Mouse (Mus musculus): Measurements from ENCODE around the gene Ankrd53.

Ankrd53 gene

GRCm38 (mm10) chr6:83762344-83762743 is at the start of gene Ankrd53:
Ankrd53 (plus strand) TSS chr6:83762644.
- in situ Hi-C loops (cut with MseI, MboI): no loop called here

DNA sequence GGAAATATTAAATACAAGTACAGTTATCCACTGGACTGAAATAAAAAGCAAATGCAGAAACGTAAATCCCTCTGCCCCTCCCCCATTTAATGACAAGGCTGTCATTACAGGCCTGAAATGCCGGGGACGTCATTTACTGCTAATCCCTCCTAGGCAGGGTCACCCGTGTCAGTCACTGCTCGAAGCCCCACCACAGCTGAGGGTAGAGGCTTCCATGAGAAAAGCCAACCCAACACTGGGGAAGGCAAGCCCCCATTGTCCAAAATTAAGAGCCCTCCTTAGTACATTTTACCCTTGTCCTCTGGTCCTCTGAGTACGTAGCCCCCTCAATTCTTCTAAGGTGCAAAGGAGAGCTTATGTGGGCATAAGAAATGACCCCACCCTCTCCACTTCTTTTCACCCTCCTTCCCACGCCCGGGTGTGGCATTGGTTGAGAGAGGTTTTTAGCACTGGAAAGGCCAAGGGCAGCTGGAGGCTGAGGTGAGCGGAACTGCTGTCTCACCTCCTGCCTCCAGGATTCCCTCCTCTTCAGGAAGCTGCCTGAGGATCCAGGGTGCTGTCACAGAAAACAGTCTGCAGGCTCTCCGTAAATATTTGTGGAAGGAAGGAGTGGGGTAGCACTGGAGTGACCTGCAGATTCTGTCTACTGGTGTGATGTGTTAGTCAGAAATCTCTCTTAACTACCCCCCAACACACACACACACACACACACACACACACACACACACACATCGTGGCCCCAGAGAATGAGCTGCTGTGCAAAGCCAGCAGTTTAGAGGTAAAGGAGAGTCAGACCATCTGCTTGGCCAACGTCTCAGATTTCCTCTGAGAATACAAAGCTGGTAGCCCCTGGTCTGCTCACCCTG is 48.9 kb upstream of the Ankrd53 start:
- in situ Hi-C loops (cut with MseI, MboI): no loop called here

GRCm38 (mm10) chr6:83714221-83715123 is 48.0 kb upstream of the Ankrd53 start:
- in situ Hi-C loops (cut with MseI, MboI): no loop called here

DNA sequence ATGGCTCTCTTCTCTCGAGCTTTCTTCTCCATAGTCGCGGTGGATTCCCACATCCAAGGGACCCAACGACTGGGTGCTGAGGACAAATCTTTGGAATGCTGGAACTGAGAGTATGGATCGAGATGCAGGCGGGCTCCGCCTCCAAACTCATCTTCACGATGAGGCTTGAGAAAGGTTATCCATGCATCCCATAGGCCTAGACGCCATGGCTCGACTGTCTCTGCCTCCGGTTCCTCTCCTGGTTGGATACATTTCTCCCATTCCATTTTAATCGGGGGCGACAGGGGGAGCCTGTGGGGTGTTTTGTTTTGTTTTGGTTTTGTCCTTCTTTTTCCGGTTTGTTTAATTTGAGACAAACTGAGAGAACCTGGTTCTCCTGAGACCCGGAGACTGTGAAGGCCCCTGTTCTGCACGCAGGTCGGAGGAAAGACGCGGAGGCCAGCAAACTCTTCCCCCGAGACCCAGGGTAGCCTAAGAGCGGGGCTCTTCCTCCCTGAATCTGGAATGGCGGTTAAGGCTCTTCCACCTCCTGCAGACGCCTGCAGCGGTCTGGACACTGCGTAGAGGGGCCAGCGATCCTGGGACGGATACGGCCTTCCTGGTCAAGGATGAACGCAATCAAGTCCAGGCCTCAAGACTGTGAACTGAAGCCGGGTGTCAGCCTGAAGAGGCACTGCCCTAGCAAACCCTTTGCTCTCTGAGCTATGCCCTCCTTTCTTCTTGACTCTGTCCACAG is 46.8 kb upstream of the Ankrd53 start:
- in situ Hi-C loops (cut with MseI, MboI): no loop called here

DNA sequence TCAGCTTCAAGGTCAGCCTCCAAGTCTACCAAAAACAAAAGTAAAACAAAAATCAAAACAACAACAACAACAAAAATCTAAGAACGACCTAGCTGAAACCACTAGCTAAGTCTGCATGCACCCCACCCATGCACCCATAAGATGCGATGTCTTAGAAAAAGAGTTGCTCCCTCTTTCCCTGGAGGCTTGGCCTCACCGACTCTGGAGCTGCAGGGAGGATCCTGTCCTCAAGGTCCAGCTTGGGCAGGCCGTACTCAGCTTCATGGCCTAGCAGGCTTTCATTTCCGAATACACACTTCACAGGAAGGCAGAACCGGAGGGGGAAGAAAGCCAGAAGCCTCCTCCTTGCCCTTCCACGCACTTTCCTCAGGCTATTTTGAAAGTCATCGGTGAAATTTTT is 45.4 kb upstream of the Ankrd53 start:
- in situ Hi-C loops (cut with MseI, MboI): no loop called here

DNA sequence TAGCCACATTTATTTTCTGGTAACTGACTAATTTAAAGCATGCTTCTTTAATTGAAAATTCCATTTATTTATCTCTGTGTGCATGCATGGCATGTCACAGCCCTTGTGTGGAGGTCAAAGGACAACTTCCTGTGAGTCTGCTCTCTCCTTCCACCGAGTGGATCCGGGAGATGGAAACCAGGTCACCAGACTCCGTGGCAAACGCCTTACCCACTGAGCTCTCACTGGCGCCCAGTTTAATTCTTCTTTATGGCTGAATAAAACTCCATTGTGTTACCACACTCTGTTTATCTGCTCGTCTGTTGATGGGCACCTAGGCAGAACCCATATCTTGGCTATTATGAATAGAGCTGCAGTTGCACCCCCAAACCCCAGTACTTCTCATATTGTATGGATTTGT is 39.9 kb upstream of the Ankrd53 start:
- in situ Hi-C loops (cut with MseI, MboI): no loop called here

GRCm38 (mm10) chr6:83727178-83727577 is 35.3 kb upstream of the Ankrd53 start:
- in situ Hi-C loops (cut with MseI, MboI): no loop called here

GRCm38 (mm10) chr6:83728488-83728887 is 34.0 kb upstream of the Ankrd53 start:
- in situ Hi-C loops (cut with MseI, MboI): no loop called here

DNA sequence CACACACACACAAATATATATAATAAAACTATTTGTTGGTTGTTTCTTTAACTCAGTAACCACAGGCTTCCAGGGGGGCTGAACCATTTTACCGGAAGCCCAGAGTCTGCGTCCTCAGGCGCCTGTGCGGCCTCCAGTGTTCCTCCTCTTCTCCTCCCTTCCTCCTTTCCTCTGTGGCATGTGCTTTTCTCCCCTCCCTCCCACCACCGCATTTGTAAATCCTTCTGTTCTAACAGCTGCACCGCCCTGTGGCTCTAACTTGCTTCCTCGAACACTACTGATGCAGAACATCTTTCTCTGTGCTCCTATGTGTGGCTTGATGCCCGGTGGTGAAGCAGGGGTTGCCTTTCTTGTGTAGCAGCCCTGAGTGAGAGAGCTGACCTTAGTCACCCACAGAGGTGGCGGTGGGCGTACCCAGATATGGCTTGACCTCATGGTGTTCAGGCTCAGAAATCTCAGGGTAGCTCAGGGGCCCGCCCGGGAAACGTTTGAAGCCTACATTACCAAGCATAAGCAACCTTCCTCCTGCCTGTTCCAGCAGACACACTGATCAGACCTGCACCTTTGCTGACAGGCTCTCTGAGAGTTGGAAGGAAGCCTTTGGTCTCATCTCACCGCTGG is 33.0 kb upstream of the Ankrd53 start:
- in situ Hi-C loops (cut with MseI, MboI): no loop called here

DNA sequence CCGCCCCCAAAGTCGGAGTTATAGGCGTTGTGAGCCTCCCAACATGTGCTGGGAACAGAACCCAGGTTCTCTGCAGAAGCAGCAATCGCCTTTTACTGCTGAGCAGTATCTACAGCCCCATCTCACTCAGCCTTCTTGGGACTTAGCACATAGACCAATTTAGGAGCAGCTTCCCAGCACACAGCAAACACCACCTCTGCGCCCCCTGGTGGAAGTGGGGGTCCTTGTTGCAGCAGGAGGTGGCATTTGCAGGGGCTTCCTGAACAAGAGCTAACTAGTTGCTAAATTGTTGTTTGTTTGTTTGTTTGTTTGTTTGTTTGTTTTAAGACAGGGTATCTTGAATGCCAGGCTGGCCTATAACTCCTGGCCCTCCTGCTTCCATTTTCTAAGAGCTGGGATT is 31.3 kb upstream of the Ankrd53 start:
- in situ Hi-C loops (cut with MseI, MboI): loop anchor here in 1 of 2 experiments (5.0 kb wide), 1 partner anchor 39 kb away; no protein-coding TSS in a partner anchor

GRCm38 (mm10) chr6:83737311-83737710 is 25.1 kb upstream of the Ankrd53 start:
- in situ Hi-C loops (cut with MseI, MboI): loop anchor here in 1 of 2 experiments (5.0 kb wide), 1 partner anchor 50 kb away; no protein-coding TSS in a partner anchor

GRCm38 (mm10) chr6:83738596-83738995 is 23.8 kb upstream of the Ankrd53 start:
- in situ Hi-C loops (cut with MseI, MboI): loop anchor here in 1 of 2 experiments (5.0 kb wide), 1 partner anchor 51 kb away; no protein-coding TSS in a partner anchor

- in situ Hi-C loops (cut with MseI, MboI): no loop called here
These were observed 19.7 kb upstream of the Ankrd53 start, which contains the start of gene Atp6v1b1 for GRCm38 (mm10) chr6:83742761-83743160. Atp6v1b1 (plus strand) TSS chr6:83742990.

DNA sequence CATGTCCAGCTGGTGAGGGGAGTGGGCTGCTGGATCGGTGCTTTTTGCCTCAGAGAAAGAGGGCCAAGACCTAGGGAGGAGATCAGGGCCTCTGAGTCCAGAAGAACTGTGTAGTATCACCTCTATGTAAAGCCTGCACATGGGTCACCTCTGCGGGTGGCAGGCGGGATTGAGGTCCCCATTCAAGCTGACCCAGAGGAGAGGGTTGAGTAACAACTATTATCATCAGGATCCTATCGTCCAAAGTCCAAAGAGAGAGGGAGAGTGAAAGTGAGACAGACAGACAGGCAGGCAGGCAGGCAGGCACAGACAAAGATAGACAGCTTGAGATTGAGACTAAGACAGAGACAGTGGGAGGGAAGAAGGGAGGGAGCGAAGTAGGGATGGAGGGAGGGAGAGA is 19.2 kb upstream of the Ankrd53 start:
- in situ Hi-C loops (cut with MseI, MboI): no loop called here

GRCm38 (mm10) chr6:83744126-83744525 is 18.3 kb upstream of the Ankrd53 start:
- in situ Hi-C loops (cut with MseI, MboI): no loop called here

GRCm38 (mm10) chr6:83744557-83744956 is 17.9 kb upstream of the Ankrd53 start:
- in situ Hi-C loops (cut with MseI, MboI): no loop called here

DNA sequence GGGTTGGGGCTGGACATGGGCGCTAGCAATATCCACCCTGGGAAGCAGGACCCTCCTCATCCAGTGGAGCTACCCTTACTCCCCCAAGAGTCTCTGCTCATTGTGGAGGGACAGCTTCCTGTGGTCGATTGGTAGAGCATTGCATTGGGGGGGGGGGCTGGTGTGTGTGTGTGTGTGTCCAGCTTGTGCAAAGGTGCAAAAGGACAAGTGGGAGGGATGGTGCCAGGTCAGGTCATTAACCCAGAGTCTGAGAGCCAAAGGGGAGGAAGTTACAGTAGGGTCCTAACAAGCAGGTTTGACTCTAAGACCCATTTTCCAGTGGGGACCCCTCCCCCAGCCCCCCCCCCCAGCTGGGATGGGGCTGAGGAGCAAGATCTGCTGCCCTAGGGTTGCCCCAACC is 17.0 kb upstream of the Ankrd53 start:
- in situ Hi-C loops (cut with MseI, MboI): no loop called here

- in situ Hi-C loops (cut with MseI, MboI): no loop called here
These were observed 13.2 kb upstream of the Ankrd53 start for GRCm38 (mm10) chr6:83749286-83749685.

DNA sequence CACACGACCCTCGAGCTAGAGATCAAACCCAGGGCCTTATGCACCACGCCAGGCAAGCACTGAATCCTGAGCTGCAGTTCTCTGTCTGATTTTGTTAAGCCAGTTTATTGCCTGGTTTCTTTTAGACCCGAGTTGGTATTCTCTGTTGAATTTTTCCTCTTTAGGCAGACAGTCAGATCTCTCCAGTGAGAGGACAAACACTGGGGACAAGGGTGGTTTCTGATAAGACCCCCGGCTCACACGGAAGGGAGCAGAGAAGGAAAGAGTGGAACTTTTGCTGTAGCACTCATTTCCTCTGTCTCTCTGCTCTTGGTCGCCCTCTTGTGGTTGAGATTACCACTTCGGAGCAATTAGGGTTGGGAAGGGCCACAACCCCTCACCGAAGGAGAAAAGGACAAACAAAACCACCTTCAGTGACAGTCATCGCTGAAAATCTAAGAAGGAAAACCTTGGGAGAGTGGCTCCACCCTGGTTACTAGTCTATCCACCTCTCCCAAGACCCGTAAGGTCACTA is 12.2 kb upstream of the Ankrd53 start:
- in situ Hi-C loops (cut with MseI, MboI): no loop called here

GRCm38 (mm10) chr6:83756051-83756450 is 6.4 kb upstream of the Ankrd53 start:
- in situ Hi-C loops (cut with MseI, MboI): no loop called here
